Mouse (Mus musculus): ENCODE data around the gene Sufu. TPM values are rescaled to one million over a fixed set of nuclear protein-coding genes. Genes with fewer than 3 reads are reported as not detected.

The Sufu gene
- total RNA-seq, 1 experiment from 2014 or later = 11.8 TPM

GRCm38 (mm10) chr19:46375891-46376290 lies 20.8 kb upstream of the Sufu start:
- ATAC-seq (replicated peaks in 1 of 2; ENCODE audit: insufficient read depth in 1 of 2, low FRiP score in 2 of 2, low TSS enrichment in 1 of 2, low read depth in 1 of 2, poor library complexity in 2 of 2, severe bottlenecking in 2 of 2) = no peak

- no peak for ATAC-seq (replicated peaks in 1 of 2; ENCODE audit: insufficient read depth in 1 of 2, low FRiP score in 2 of 2, low TSS enrichment in 1 of 2, low read depth in 1 of 2, poor library complexity in 2 of 2, severe bottlenecking in 2 of 2)
Measured at GRCm38 (mm10) chr19:46382275-46382674, 14.4 kb upstream of the Sufu start.

- ATAC-seq (replicated peaks in 1 of 2; ENCODE audit: insufficient read depth in 1 of 2, low FRiP score in 2 of 2, low TSS enrichment in 1 of 2, low read depth in 1 of 2, poor library complexity in 2 of 2, severe bottlenecking in 2 of 2) = no peak
Measured at GRCm38 (mm10) chr19:46389872-46390271, 6.8 kb upstream of the Sufu start.

GRCm38 (mm10) chr19:46392018-46392417 lies 4.7 kb upstream of the Sufu start:
- ATAC-seq (replicated peaks in 1 of 2; ENCODE audit: insufficient read depth in 1 of 2, low FRiP score in 2 of 2, low TSS enrichment in 1 of 2, low read depth in 1 of 2, poor library complexity in 2 of 2, severe bottlenecking in 2 of 2) = no peak

GRCm38 (mm10) chr19:46394712-46395108 lies 2.0 kb upstream of the Sufu start:
- no peak for ATAC-seq (replicated peaks in 1 of 2; ENCODE audit: insufficient read depth in 1 of 2, low FRiP score in 2 of 2, low TSS enrichment in 1 of 2, low read depth in 1 of 2, poor library complexity in 2 of 2, severe bottlenecking in 2 of 2)

GRCm38 (mm10) chr19:46395109-46396009 lies 1.3 kb upstream of the Sufu start, which contains the start of gene Actr1a:
Actr1a (minus strand) TSS chr19:46395748.
- ATAC-seq (replicated peaks in 1 of 2; ENCODE audit: insufficient read depth in 1 of 2, low FRiP score in 2 of 2, low TSS enrichment in 1 of 2, low read depth in 1 of 2, poor library complexity in 2 of 2, severe bottlenecking in 2 of 2) = peak; percentile 88 to 89

GRCm38 (mm10) chr19:46396109-46396508 lies 587 bp upstream of the Sufu start:
- ATAC-seq (replicated peaks in 1 of 2; ENCODE audit: insufficient read depth in 1 of 2, low FRiP score in 2 of 2, low TSS enrichment in 1 of 2, low read depth in 1 of 2, poor library complexity in 2 of 2, severe bottlenecking in 2 of 2) = no peak

DNA sequence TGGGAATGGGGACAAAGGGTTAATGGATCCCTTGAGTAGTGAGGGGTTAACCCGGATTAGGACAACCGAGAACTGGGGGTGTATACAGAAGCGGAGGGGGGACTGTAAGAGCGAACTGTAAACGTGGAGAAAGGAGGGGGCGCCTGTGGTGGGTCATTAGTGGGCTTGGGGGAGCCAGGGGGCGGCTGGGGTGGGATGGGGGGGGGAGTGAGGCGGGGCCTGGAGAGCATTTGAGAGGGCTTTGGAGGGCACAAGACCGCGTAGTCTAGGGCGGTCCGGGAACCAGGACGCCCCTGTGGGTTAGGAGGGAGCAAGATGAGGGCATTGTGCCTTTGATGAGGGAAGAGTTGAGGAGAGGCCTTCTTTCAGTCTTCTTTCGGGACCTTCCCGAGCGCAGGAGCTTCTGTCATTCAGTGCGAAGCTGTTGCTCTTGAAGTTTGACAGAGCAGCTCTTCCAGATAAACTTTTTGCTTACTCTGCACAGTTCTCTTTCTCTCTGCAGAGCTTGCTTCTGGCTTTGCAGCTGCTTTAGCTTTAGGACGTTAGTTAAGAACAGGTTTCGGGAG lies 823 bp downstream of the Sufu start:
- no peak for ATAC-seq (replicated peaks in 1 of 2; ENCODE audit: insufficient read depth in 1 of 2, low FRiP score in 2 of 2, low TSS enrichment in 1 of 2, low read depth in 1 of 2, poor library complexity in 2 of 2, severe bottlenecking in 2 of 2)

GRCm38 (mm10) chr19:46398401-46398800 lies 1.7 kb downstream of the Sufu start:
- ATAC-seq (replicated peaks in 1 of 2; ENCODE audit: insufficient read depth in 1 of 2, low FRiP score in 2 of 2, low TSS enrichment in 1 of 2, low read depth in 1 of 2, poor library complexity in 2 of 2, severe bottlenecking in 2 of 2) = no peak

GRCm38 (mm10) chr19:46399372-46399771 lies 2.7 kb downstream of the Sufu start:
- ATAC-seq (replicated peaks in 1 of 2; ENCODE audit: insufficient read depth in 1 of 2, low FRiP score in 2 of 2, low TSS enrichment in 1 of 2, low read depth in 1 of 2, poor library complexity in 2 of 2, severe bottlenecking in 2 of 2) = no peak

- no peak for ATAC-seq (replicated peaks in 1 of 2; ENCODE audit: insufficient read depth in 1 of 2, low FRiP score in 2 of 2, low TSS enrichment in 1 of 2, low read depth in 1 of 2, poor library complexity in 2 of 2, severe bottlenecking in 2 of 2)
Measured at GRCm38 (mm10) chr19:46399886-46400285, 3.2 kb downstream of the Sufu start.

GRCm38 (mm10) chr19:46400558-46400957 lies 3.9 kb downstream of the Sufu start:
- no peak for ATAC-seq (replicated peaks in 1 of 2; ENCODE audit: insufficient read depth in 1 of 2, low FRiP score in 2 of 2, low TSS enrichment in 1 of 2, low read depth in 1 of 2, poor library complexity in 2 of 2, severe bottlenecking in 2 of 2)

GRCm38 (mm10) chr19:46404030-46404429 lies 7.3 kb downstream of the Sufu start:
- no peak for ATAC-seq (replicated peaks in 1 of 2; ENCODE audit: insufficient read depth in 1 of 2, low FRiP score in 2 of 2, low TSS enrichment in 1 of 2, low read depth in 1 of 2, poor library complexity in 2 of 2, severe bottlenecking in 2 of 2)

- no peak for ATAC-seq (replicated peaks in 1 of 2; ENCODE audit: insufficient read depth in 1 of 2, low FRiP score in 2 of 2, low TSS enrichment in 1 of 2, low read depth in 1 of 2, poor library complexity in 2 of 2, severe bottlenecking in 2 of 2)
Measured at GRCm38 (mm10) chr19:46406592-46407386, 10.1 kb downstream of the Sufu start.

- no peak for ATAC-seq (replicated peaks in 1 of 2; ENCODE audit: insufficient read depth in 1 of 2, low FRiP score in 2 of 2, low TSS enrichment in 1 of 2, low read depth in 1 of 2, poor library complexity in 2 of 2, severe bottlenecking in 2 of 2)
Measured at GRCm38 (mm10) chr19:46409506-46409905, 12.8 kb downstream of the Sufu start.

GRCm38 (mm10) chr19:46412056-46412805 lies 15.5 kb downstream of the Sufu start:
- no peak for ATAC-seq (replicated peaks in 1 of 2; ENCODE audit: insufficient read depth in 1 of 2, low FRiP score in 2 of 2, low TSS enrichment in 1 of 2, low read depth in 1 of 2, poor library complexity in 2 of 2, severe bottlenecking in 2 of 2)

- ATAC-seq (replicated peaks in 1 of 2; ENCODE audit: insufficient read depth in 1 of 2, low FRiP score in 2 of 2, low TSS enrichment in 1 of 2, low read depth in 1 of 2, poor library complexity in 2 of 2, severe bottlenecking in 2 of 2) = no peak
Measured at GRCm38 (mm10) chr19:46413969-46414368, 17.3 kb downstream of the Sufu start.

All from hematopoietic stem cell, adult 5-6 weeks (primary cell).